Mouse (Mus musculus) heart, embryonic 15.5 days (tissue): ENCODE results near the gene Fitm1. TPM values are rescaled to one million over a fixed set of nuclear protein-coding genes. Genes with fewer than 3 reads are reported as not detected.

ENCODE experiments used
- ATAC-seq: fragments of 200-750 bp; cut with Nextera tagmentation; replicated peaks from 2 replicates; pipeline ENCODE4 v1.8.0; 2017; ENCODE audit warnings: low read depth, moderate TSS enrichment; ENCODE audit not compliant: insufficient number of reproducible peaks, insufficient read depth, low FRiP score
- H3K27ac ChIP-seq: fragments of 300-500 bp; sonication (generic); 2 replicates; pipeline ENCODE4 v1.5.1; 2015; ENCODE audit warnings: mild to moderate bottlenecking, inconsistent platforms
- H3K27me3 ChIP-seq: fragments of 300-500 bp; sonication (generic); 2 replicates; pipeline ENCODE4 v1.6.1; 2015; ENCODE audit warnings: inconsistent platforms
- H3K36me3 ChIP-seq: fragments of 300-500 bp; sonication (generic); 2 replicates; pipeline ENCODE4 v1.6.1; 2015; ENCODE audit warnings: mild to moderate bottlenecking, inconsistent platforms
- H3K4me1 ChIP-seq: fragments of 300-500 bp; sonication (generic); replicated peaks from 2 replicates; pipeline ENCODE4 v1.6.1; 2015; ENCODE audit warnings: inconsistent platforms
- H3K4me2 ChIP-seq: fragments of 300-500 bp; sonication (generic); 2 replicates; pipeline ENCODE4 v1.6.1; 2015; ENCODE audit warnings: inconsistent platforms, mild to moderate bottlenecking, moderate library complexity
- H3K4me3 ChIP-seq: fragments of 300-500 bp; sonication (generic); 2 replicates; pipeline ENCODE4 v1.5.1; 2015; ENCODE audit warnings: mild to moderate bottlenecking, inconsistent platforms
- H3K9ac ChIP-seq: fragments of 300-500 bp; sonication (generic); 2 replicates; pipeline ENCODE4 v1.6.1; 2015; ENCODE audit warnings: mild to moderate bottlenecking, inconsistent platforms
- H3K9me3 ChIP-seq: fragments of 300-500 bp; sonication (generic); replicated peaks from 2 replicates; pipeline ENCODE4 v1.6.1; 2016; ENCODE audit warnings: inconsistent platforms
- WGBS: fragments of 180-500 bp; shearing (Covaris S2); methylation state at CpG from one replicate; pipeline ENCODE4 v1.1.7; 2015; ENCODE audit warnings: mixed read lengths; 5-methylcytosine and 5-hydroxymethylcytosine counted together
- polyA plus RNA-seq: library from polyadenylated mRNA; unstranded; fragments of >200 nt; fragmentation: Nextera tagmentation; extraction: Ambion mirVana; gene quantifications from 2 replicates; pipeline ENCODE4 v1.2.1, GENCODE M21; 2015

Fitm1 gene
- polyA plus RNA-seq, 1 experiment from 2014 or later, result 81.7 TPM

DNA sequence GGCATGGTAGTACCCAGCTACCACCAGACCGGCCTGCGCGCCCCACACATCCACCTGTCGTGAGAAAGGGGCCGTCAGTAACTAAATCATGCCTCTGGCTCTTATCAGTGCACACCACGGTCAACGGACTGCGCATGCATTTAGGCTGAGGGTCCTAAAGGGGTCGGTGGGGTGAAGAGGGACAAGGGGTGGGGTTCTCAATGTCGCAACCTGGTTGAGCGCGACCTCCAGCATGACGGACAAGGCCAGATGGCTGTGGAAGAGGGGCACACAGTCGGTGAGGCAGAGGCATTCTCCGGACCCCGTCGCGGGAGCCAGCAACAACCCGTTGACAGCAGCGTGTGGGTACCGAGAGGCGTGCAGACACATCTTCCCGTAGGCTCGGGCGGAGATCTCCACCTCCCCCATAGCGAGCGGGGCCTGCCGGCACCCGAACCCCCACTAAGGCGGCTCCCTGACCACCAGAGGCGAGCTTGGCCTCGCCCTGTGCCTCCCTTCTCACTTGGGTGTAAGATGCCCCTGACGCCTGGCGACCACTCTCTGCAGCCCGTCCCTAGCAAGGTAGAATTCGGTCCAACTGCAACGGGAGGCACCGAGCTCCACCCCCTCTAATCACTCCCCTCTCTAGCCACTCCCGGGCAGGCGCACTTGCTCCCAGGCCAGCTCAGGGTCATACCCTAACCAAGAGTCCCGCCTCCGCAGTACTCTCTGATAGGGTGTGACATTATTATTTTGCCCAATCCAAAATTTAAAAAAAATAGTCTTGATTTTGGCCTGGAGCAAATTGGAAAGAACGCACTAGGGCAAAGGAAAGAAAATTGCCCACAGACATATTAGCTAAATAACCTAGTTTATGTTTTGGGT, 9.5 kb downstream of the Fitm1 start, which contains the start of gene Emc9:
Emc9 (minus strand) TSS at position 601 of the 864 bp plus-strand sequence.
- no peaks in the 10 kb centered on the region for H3K9me3 ChIP-seq
- peaks cover 24% of the 10 kb centered on the region for H3K36me3 ChIP-seq
- 3% methylated on average over 43 of the region's 43 CpGs for WGBS
- no peaks in the 10 kb centered on the region for H3K27me3 ChIP-seq
- H3K4me1 ChIP-seq, result peaks cover 17% of the 10 kb centered on the region
- peak within 1 kb of the TSS; percentile 83 for H3K27ac ChIP-seq
- H3K9ac ChIP-seq, result peak within 1 kb of the TSS; percentile 80
- H3K4me3 ChIP-seq, result peak within 1 kb of the TSS; percentile 69
- ATAC-seq, result peak; percentile 78
- peak within 1 kb of the TSS; percentile 89 for H3K4me2 ChIP-seq

GRCm38 (mm10) chr14:55585566-55585960, 10.1 kb downstream of the Fitm1 start:
- Histone ChIP-seq H3K36me3 (peaks cover 18% of the 10 kb centered on the region; the same call in 1 of the 2 replicates), H3K9ac (no peak overlapping the region), H3K27me3 (no peaks in the 10 kb centered on the region), H3K4me1 (peaks cover 23% of the 10 kb centered on the region), H3K27ac (peak overlapping the region; percentile 83), H3K9me3 (no peaks in the 10 kb centered on the region), H3K4me2 (peak overlapping the region; percentile 89), H3K4me3 (peak overlapping the region; percentile 69; the same call in 1 of the 2 replicates)
- 47% methylated on average over 6 of the region's 6 CpGs for WGBS
- no peak for ATAC-seq

- 89% methylated on average over 2 of the region's 2 CpGs for WGBS
- no peaks in the 10 kb centered on the region for H3K9me3 ChIP-seq
- no peak for ATAC-seq
- no peaks in the 10 kb centered on the region for H3K27me3 ChIP-seq
- no peak overlapping the region for H3K4me3 ChIP-seq
- no peak overlapping the region for H3K9ac ChIP-seq
- H3K27ac ChIP-seq, result no peak overlapping the region
- H3K4me2 ChIP-seq, result no peak overlapping the region
- peaks cover 23% of the 10 kb centered on the region for H3K4me1 ChIP-seq
- H3K36me3 ChIP-seq, result peaks cover 14% of the 10 kb centered on the region; the same call in 1 of the 2 replicates
Measured at GRCm38 (mm10) chr14:55586149-55586548, 10.7 kb downstream of the Fitm1 start.

DNA sequence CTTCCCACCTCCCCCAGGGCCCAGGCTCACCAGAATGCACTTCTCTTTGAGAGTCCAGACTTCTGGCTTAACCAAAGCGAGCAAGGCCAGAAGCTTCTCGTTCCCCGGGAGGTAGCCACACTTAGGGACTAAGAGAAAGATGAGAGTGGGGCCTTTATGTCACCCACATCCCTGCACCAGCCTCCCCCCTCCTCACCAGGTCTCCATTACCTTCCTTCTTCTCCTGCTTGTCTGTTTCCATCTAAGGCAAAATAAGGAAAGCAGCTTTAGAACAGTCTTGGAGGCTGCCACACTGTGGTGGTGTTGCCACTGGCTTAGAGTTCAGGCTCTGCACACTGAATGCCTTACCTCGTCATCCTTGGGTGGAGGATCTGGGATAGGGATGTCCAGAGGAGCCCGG, 13.9 kb downstream of the Fitm1 start:
- H3K27me3 ChIP-seq, result no peaks in the 10 kb centered on the region
- H3K9me3 ChIP-seq, result no peaks in the 10 kb centered on the region
- no peak overlapping the region for H3K27ac ChIP-seq
- H3K4me3 ChIP-seq, result 0 out of 2 replicates have a peak overlapping the region, but pooled peaks have one; percentile 85
- no peak for ATAC-seq
- peaks cover 38% of the 10 kb centered on the region for H3K4me1 ChIP-seq
- WGBS, result 86% methylated on average over 5 of the region's 5 CpGs
- H3K36me3 ChIP-seq, result peaks cover 8% of the 10 kb centered on the region; the same call in 1 of the 2 replicates
- no peak overlapping the region for H3K9ac ChIP-seq
- no peak overlapping the region for H3K4me2 ChIP-seq

DNA sequence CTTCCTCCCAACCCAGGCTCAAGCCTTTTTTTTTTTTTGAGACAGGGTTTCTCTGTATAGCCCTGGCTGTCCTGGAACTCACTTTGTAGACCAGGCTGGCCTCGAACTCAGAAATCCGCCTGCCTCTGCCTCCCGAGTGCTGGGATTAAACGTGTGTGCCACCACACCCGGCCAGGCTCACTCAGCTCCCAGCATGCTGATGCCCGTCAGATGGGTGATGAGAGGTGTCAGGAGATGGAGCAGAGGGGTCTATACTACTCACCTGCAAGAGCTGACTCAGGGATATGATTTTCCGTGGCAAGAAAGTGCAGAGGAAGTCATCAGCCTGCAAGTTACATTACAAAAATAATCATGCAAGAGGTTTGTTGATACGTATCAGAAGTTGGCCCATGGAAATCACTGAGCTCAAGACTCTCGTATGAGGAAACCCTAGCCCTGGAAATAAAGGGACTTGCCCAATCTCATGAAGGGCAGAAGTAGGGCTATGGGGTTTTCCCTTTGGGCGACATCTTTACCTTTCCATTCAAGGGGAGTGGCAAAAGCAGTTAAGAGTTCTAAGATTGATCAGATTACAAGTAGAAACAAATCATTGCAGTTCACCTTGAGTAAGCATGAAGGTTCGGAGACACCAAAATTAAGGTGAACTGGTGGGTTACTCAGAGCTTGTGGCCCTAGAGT, 14.5 kb downstream of the Fitm1 start:
- Histone ChIP-seq H3K4me3 (peak overlapping the region; percentile 85), H3K27me3 (no peaks in the 10 kb centered on the region), H3K4me2 (peak overlapping the region; percentile 92), H3K9ac (peak overlapping the region; percentile 61; the same call in 1 of the 2 replicates), H3K36me3 (peaks cover 14% of the 10 kb centered on the region; the same call in 1 of the 2 replicates), H3K9me3 (no peaks in the 10 kb centered on the region), H3K27ac (peak overlapping the region; percentile 96), H3K4me1 (peaks cover 33% of the 10 kb centered on the region)
- no peak for ATAC-seq
- 77% methylated on average over 11 of the region's 11 CpGs for WGBS

- Histone ChIP-seq H3K4me3 (peak within 1 kb of the TSS; percentile 85), H3K4me1 (peaks cover 27% of the 10 kb centered on the region), H3K27ac (peak within 1 kb of the TSS; percentile 96), H3K9me3 (no peaks in the 10 kb centered on the region), H3K27me3 (no peaks in the 10 kb centered on the region), H3K4me2 (peak within 1 kb of the TSS; percentile 92), H3K9ac (peak within 1 kb of the TSS; percentile 88), H3K36me3 (peaks cover 24% of the 10 kb centered on the region)
- under 1% methylated on average over 22 of the region's 22 CpGs for WGBS
- ATAC-seq, result peak; percentile 96
Measured at GRCm38 (mm10) chr14:55590748-55591330, 15.4 kb downstream of the Fitm1 start, which contains the start of gene Psme2. Gene Psme2, minus strand, starts transcription at chr14:55591113.

GRCm38 (mm10) chr14:55591331-55591891, 16.0 kb downstream of the Fitm1 start, which contains the start of gene Rnf31:
Gene Rnf31, plus strand, starts transcription at chr14:55591708.
- peak within 1 kb of the TSS; percentile 92 for H3K4me2 ChIP-seq
- H3K27ac ChIP-seq, result peak within 1 kb of the TSS; percentile 96
- peak; percentile 89 for ATAC-seq
- H3K4me3 ChIP-seq, result peak within 1 kb of the TSS; percentile 85
- H3K9ac ChIP-seq, result peak within 1 kb of the TSS; percentile 88
- H3K4me1 ChIP-seq, result peaks cover 26% of the 10 kb centered on the region
- peaks cover 29% of the 10 kb centered on the region for H3K36me3 ChIP-seq
- under 1% methylated on average over 33 of the region's 33 CpGs for WGBS
- no peaks in the 10 kb centered on the region for H3K27me3 ChIP-seq
- no peaks in the 10 kb centered on the region for H3K9me3 ChIP-seq

GRCm38 (mm10) chr14:55592226-55592625, 16.8 kb downstream of the Fitm1 start:
- H3K4me2 ChIP-seq, result peak overlapping the region; percentile 92
- no peaks in the 10 kb centered on the region for H3K9me3 ChIP-seq
- H3K4me1 ChIP-seq, result peaks cover 26% of the 10 kb centered on the region
- peaks cover 34% of the 10 kb centered on the region for H3K36me3 ChIP-seq
- H3K9ac ChIP-seq, result peak overlapping the region; percentile 88
- peak overlapping the region; percentile 85 for H3K4me3 ChIP-seq
- no peak for ATAC-seq
- peak overlapping the region; percentile 96 for H3K27ac ChIP-seq
- 2% methylated on average over 16 of the region's 16 CpGs for WGBS
- no peaks in the 10 kb centered on the region for H3K27me3 ChIP-seq

DNA sequence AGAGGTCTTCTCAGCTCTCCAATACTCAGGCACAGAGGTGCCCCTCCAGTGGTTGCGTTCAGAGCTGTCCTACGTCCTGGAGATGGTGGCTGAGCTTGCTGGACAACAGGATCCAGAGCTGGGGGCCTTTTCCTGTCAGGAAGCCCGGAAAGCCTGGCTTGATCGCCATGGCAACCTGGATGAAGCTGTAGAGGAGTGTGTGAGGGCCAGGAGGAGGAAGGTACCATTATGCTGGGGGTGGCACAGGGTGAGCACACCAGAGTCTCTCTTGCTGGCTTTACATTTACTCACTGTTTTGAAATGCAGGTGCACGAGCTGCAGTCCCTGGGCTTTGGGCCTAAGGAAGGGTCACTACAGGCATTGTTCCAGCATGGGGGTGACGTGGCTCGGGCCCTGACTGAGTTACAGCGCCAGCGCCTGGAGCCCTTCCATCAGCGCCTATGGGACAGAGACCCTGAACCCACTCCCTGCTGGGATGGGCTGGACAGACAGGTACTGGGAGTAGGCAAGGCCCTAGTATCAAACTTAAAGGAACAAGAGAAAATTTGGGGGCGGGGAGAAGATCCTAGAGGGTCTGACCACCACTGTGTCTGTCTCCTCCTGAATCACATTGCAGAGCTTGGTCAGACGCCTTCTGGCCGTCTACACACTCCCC, 20.7 kb downstream of the Fitm1 start:
- no peaks in the 10 kb centered on the region for H3K27me3 ChIP-seq
- ATAC-seq, result no peak
- 0 out of 2 replicates have a peak overlapping the region, but pooled peaks have one; percentile 4 for H3K27ac ChIP-seq
- H3K4me1 ChIP-seq, result peaks cover 16% of the 10 kb centered on the region
- H3K36me3 ChIP-seq, result peaks cover 58% of the 10 kb centered on the region
- H3K9ac ChIP-seq, result no peak overlapping the region
- no peaks in the 10 kb centered on the region for H3K9me3 ChIP-seq
- H3K4me3 ChIP-seq, result no peak overlapping the region
- WGBS, result 76% methylated on average over 13 of the region's 13 CpGs
- no peak overlapping the region for H3K4me2 ChIP-seq

GRCm38 (mm10) chr14:55598521-55599390, 23.3 kb downstream of the Fitm1 start:
- Histone ChIP-seq H3K4me2 (no peak overlapping the region), H3K9me3 (no peaks in the 10 kb centered on the region), H3K27me3 (no peaks in the 10 kb centered on the region), H3K9ac (no peak overlapping the region), H3K4me3 (no peak overlapping the region), H3K36me3 (peaks cover 80% of the 10 kb centered on the region), H3K4me1 (peaks cover 4% of the 10 kb centered on the region; the same call in 1 of the 2 replicates), H3K27ac (no peak overlapping the region)
- WGBS, result 93% methylated on average over 21 of the region's 21 CpGs
- no peak for ATAC-seq
